Mouse (Mus musculus) intestine, embryonic 16.5 days (tissue): ENCODE measurements at regions not wholly inside any gene's neighbourhood (a gene's known extent, or its start where the extent isn't known, plus 50 kb on each side); places are given as distances from the start of the nearest gene placed in this dataset.
"Not testable (repeated sequence)": the region's sequence is repeated elsewhere in the genome, so short reads cannot be mapped to it uniquely, and the experiment has no call there.

Experiments used
- ATAC-seq: fragments of 200-750 bp; cut with Nextera tagmentation; 2 replicates; pipeline ENCODE4 v1.8.0; 2017; ENCODE audit warnings: moderate TSS enrichment, moderate library complexity
- H3K27ac ChIP-seq: fragments of 300-500 bp; sonication (generic); 2 replicates; pipeline ENCODE4 v1.5.1; 2014; ENCODE audit warnings: mild to moderate bottlenecking, low read length
- H3K27me3 ChIP-seq: fragments of 300-500 bp; sonication (generic); replicated peaks from 2 replicates; pipeline ENCODE4 v1.6.1; 2014; ENCODE audit warnings: low read length, control low read depth, mixed read lengths; ENCODE audit not compliant: control insufficient read depth, insufficient read depth
- H3K36me3 ChIP-seq: fragments of 300-500 bp; sonication (generic); 2 replicates; pipeline ENCODE4 v1.6.1; 2014; ENCODE audit warnings: low read length, control low read depth; ENCODE audit not compliant: control insufficient read depth, insufficient read depth
- H3K4me1 ChIP-seq: fragments of 300-500 bp; sonication (generic); 2 replicates; pipeline ENCODE4 v1.6.1; 2014; ENCODE audit warnings: low read length, control low read depth, mixed read lengths; ENCODE audit not compliant: control insufficient read depth, insufficient read depth
- H3K4me2 ChIP-seq: fragments of 300-500 bp; sonication (generic); 2 replicates; pipeline ENCODE4 v1.6.1; 2014; ENCODE audit warnings: low read depth, low read length, control low read depth
- H3K4me3 ChIP-seq: fragments of 300-500 bp; sonication (generic); 2 replicates; pipeline ENCODE4 v1.5.1; 2014; ENCODE audit warnings: mild to moderate bottlenecking, low read length
- H3K9ac ChIP-seq: fragments of 300-500 bp; sonication (generic); 2 replicates; pipeline ENCODE4 v1.6.1; 2014; ENCODE audit warnings: low read depth, low read length
- H3K9me3 ChIP-seq: fragments of 300-500 bp; sonication (generic); 2 replicates; pipeline ENCODE4 v1.6.1; 2016; ENCODE audit warnings: low read length, control low read depth; ENCODE audit not compliant: control insufficient read depth
- WGBS: fragments of 180-500 bp; shearing (Covaris S2); extraction: QIAGEN DNeasy Blood & Tissue Kit; methylation state at CpG from one replicate; pipeline ENCODE4 v1.1.7; 2014; 5-methylcytosine and 5-hydroxymethylcytosine counted together

GRCm38 (mm10) chr3:6750746-6751145, 130.5 kb upstream of the 1700008P02Rik start:
- H3K4me1 ChIP-seq, H3K9ac ChIP-seq, H3K27me3 ChIP-seq, H3K36me3 ChIP-seq, H3K4me3 ChIP-seq, H3K27ac ChIP-seq, ATAC-seq, H3K9me3 ChIP-seq, H3K4me2 ChIP-seq: not testable (repeated sequence)
- 79% methylated on average over 6 of the region's 6 CpGs for WGBS

- Histone ChIP-seq H3K4me2 (no peak overlapping the region), H3K27me3 (no peaks in the 10 kb centered on the region), H3K4me1 (no peaks in the 10 kb centered on the region), H3K4me3 (no peak overlapping the region), H3K9me3 (no peaks in the 10 kb centered on the region), H3K9ac (no peak overlapping the region), H3K27ac (no peak overlapping the region), H3K36me3 (no peaks in the 10 kb centered on the region)
- WGBS, result 64% methylated on average over 5 of the region's 5 CpGs
- ATAC-seq, result no peak
Observed at GRCm38 (mm10) chr3:6731372-6732297, 111.4 kb upstream of the 1700008P02Rik start.

- Histone ChIP-seq H3K4me1 (no peaks in the 10 kb centered on the region), H3K4me2 (no peak overlapping the region), H3K4me3 (no peak overlapping the region), H3K27ac (no peak overlapping the region), H3K36me3 (no peaks in the 10 kb centered on the region), H3K9ac (no peak overlapping the region), H3K27me3 (no peaks in the 10 kb centered on the region), H3K9me3 (no peaks in the 10 kb centered on the region)
- ATAC-seq, result no peak
Observed at GRCm38 (mm10) chr3:6730066-6730465, 109.8 kb upstream of the 1700008P02Rik start.

- Histone ChIP-seq H3K36me3 (no peaks in the 10 kb centered on the region), H3K27ac (no peak overlapping the region), H3K9me3 (no peaks in the 10 kb centered on the region), H3K4me2 (no peak overlapping the region), H3K27me3 (no peaks in the 10 kb centered on the region), H3K9ac (no peak overlapping the region), H3K4me1 (no peaks in the 10 kb centered on the region), H3K4me3 (no peak overlapping the region)
- no peak for ATAC-seq
- WGBS, result 53% methylated on average over 2 of the region's 2 CpGs
Observed at GRCm38 (mm10) chr3:6683679-6684078, 63.4 kb upstream of the 1700008P02Rik start.

- H3K27ac ChIP-seq, result no peak overlapping the region
- ATAC-seq, result no peak
- no peak overlapping the region for H3K9ac ChIP-seq
- no peaks in the 10 kb centered on the region for H3K36me3 ChIP-seq
- H3K4me2 ChIP-seq, result no peak overlapping the region
- WGBS, result 71% methylated on average over 2 of the region's 2 CpGs
- no peaks in the 10 kb centered on the region for H3K4me1 ChIP-seq
- no peaks in the 10 kb centered on the region for H3K9me3 ChIP-seq
- H3K4me3 ChIP-seq, result no peak overlapping the region
- H3K27me3 ChIP-seq, result no peaks in the 10 kb centered on the region
Observed at GRCm38 (mm10) chr3:6681411-6681810, 61.2 kb upstream of the 1700008P02Rik start.

- Histone ChIP-seq H3K9me3 (no peaks in the 10 kb centered on the region), H3K27me3 (no peaks in the 10 kb centered on the region), H3K4me2 (no peak overlapping the region), H3K36me3 (no peaks in the 10 kb centered on the region), H3K27ac (no peak overlapping the region), H3K4me3 (no peak overlapping the region), H3K4me1 (no peaks in the 10 kb centered on the region), H3K9ac (no peak overlapping the region)
- ATAC-seq, result no peak
- WGBS, result 80% methylated on average over 4 of the region's 4 CpGs
Observed at GRCm38 (mm10) chr3:6676382-6676781, 56.1 kb upstream of the 1700008P02Rik start.

GRCm38 (mm10) chr3:6675354-6675753, 55.1 kb upstream of the 1700008P02Rik start:
- no peaks in the 10 kb centered on the region for H3K4me1 ChIP-seq
- no peak overlapping the region for H3K9ac ChIP-seq
- no peaks in the 10 kb centered on the region for H3K9me3 ChIP-seq
- H3K27me3 ChIP-seq, result no peaks in the 10 kb centered on the region
- no peaks in the 10 kb centered on the region for H3K36me3 ChIP-seq
- 45% methylated on average over 3 of the region's 3 CpGs for WGBS
- no peak overlapping the region for H3K4me3 ChIP-seq
- no peak overlapping the region for H3K27ac ChIP-seq
- no peak overlapping the region for H3K4me2 ChIP-seq
- ATAC-seq, result no peak
